Mouse (Mus musculus) kidney, postnatal 0 days (tissue): ENCODE data around the gene Rfx3. TPM values are rescaled to one million over a fixed set of nuclear protein-coding genes. Genes with fewer than 3 reads are reported as not detected.

Experiments used
- ATAC-seq: fragments of 200-750 bp; cut with Nextera tagmentation; replicated peaks from 2 replicates; pipeline ENCODE4 v1.8.0; 2017; ENCODE audit warnings: low read depth, moderate number of reproducible peaks, moderate TSS enrichment, moderate library complexity; ENCODE audit not compliant: low FRiP score
- DNase-seq: peaks from one replicate; pipeline ENCODE4 v3.0.0-alpha.2; 2016; ENCODE audit warnings: low spot score
- H3K27ac ChIP-seq: fragments of 300-500 bp; sonication (generic); 2 replicates; pipeline ENCODE4 v1.5.1; 2014; ENCODE audit warnings: mild to moderate bottlenecking
- H3K27me3 ChIP-seq: fragments of 300-500 bp; sonication (generic); 2 replicates; pipeline ENCODE4 v1.6.1; 2014; ENCODE audit warnings: low read length, mixed read lengths; ENCODE audit not compliant: insufficient read depth
- H3K36me3 ChIP-seq: fragments of 300-500 bp; sonication (generic); 2 replicates; pipeline ENCODE4 v1.6.1; 2014; ENCODE audit warnings: low read length, mixed read lengths; ENCODE audit not compliant: insufficient read depth
- H3K4me1 ChIP-seq: fragments of 300-500 bp; sonication (generic); replicated peaks from 2 replicates; pipeline ENCODE4 v1.6.1; 2014; ENCODE audit warnings: antibody characterized with exemption, low read length, mixed read lengths; ENCODE audit not compliant: insufficient read depth
- H3K4me2 ChIP-seq: fragments of 300-500 bp; sonication (generic); 2 replicates; pipeline ENCODE4 v1.6.1; 2014; ENCODE audit warnings: mild to moderate bottlenecking, low read length, moderate library complexity, mixed read lengths
- H3K4me3 ChIP-seq: fragments of 300-500 bp; sonication (generic); replicated peaks from 2 replicates; pipeline ENCODE4 v1.5.1; 2014; ENCODE audit warnings: low read depth, low read length
- H3K9ac ChIP-seq: fragments of 300-500 bp; sonication (generic); 2 replicates; pipeline ENCODE4 v1.6.1; 2014; ENCODE audit warnings: low read depth, low read length
- H3K9me3 ChIP-seq: fragments of 300-500 bp; sonication (generic); replicated peaks from 2 replicates; pipeline ENCODE4 v1.6.1; 2016; ENCODE audit warnings: low read length, inconsistent platforms, mixed read lengths
- CTCF ChIP-seq: IDR thresholded peaks from 2 replicates; pipeline ENCODE4 v1.5.1; 2016; ENCODE audit warnings: antibody characterized with exemption, low read depth, mild to moderate bottlenecking, moderate library complexity
- WGBS: fragments of 180-500 bp; shearing (Covaris S2); extraction: QIAGEN DNeasy Blood & Tissue Kit; methylation state at CpG from one replicate; pipeline ENCODE4 v1.1.7; 2014; 5-methylcytosine and 5-hydroxymethylcytosine counted together
- polyA plus RNA-seq: library from polyadenylated mRNA; unstranded; fragments of >200 nt; fragmentation: Nextera tagmentation; extraction: Ambion mirVana; gene quantifications from 2 replicates; pipeline ENCODE4 v1.2.1, GENCODE M21; 2015

Gene Rfx3
- polyA plus RNA-seq, 1 experiment from 2014 or later: 5.6 TPM

GRCm38 (mm10) chr19:27919040-27919439 lies 91.9 kb downstream of the Rfx3 start:
- Histone ChIP-seq H3K4me2 (no peak overlapping the region), H3K4me1 (no peaks in the 10 kb centered on the region), H3K27ac (no peak overlapping the region), H3K4me3 (no peak overlapping the region), H3K36me3 (no peaks in the 10 kb centered on the region), H3K9me3 (no peaks in the 10 kb centered on the region), H3K27me3 (no peaks in the 10 kb centered on the region), H3K9ac (no peak overlapping the region)
- ATAC-seq (no peak), DNase-seq (no peak)
- 60% methylated on average over 2 of the region's 2 CpGs for WGBS
- peak; percentile 29; the same call in 1 of the 2 replicates for TF ChIP-seq CTCF

GRCm38 (mm10) chr19:27916446-27916845 lies 94.5 kb downstream of the Rfx3 start:
- no peak for ATAC-seq
- H3K4me1 ChIP-seq: no peaks in the 10 kb centered on the region
- no peak overlapping the region for H3K27ac ChIP-seq
- H3K4me3 ChIP-seq: no peak overlapping the region
- no peak for DNase-seq
- H3K4me2 ChIP-seq: no peak overlapping the region
- TF ChIP-seq CTCF: no peak
- H3K36me3 ChIP-seq: no peaks in the 10 kb centered on the region
- H3K9me3 ChIP-seq: no peaks in the 10 kb centered on the region
- H3K9ac ChIP-seq: no peak overlapping the region
- WGBS: 60% methylated on average over 2 of the region's 2 CpGs
- H3K27me3 ChIP-seq: no peaks in the 10 kb centered on the region

GRCm38 (mm10) chr19:27906976-27907375 lies 104.0 kb downstream of the Rfx3 start:
- H3K4me2 ChIP-seq: no peak overlapping the region
- no peak for TF ChIP-seq CTCF
- H3K27ac ChIP-seq: no peak overlapping the region
- 71% methylated on average over 5 of the region's 5 CpGs for WGBS
- H3K9me3 ChIP-seq: no peaks in the 10 kb centered on the region
- no peaks in the 10 kb centered on the region for H3K4me1 ChIP-seq
- H3K9ac ChIP-seq: no peak overlapping the region
- DNase-seq: no peak
- H3K36me3 ChIP-seq: no peaks in the 10 kb centered on the region
- no peak overlapping the region for H3K4me3 ChIP-seq
- no peaks in the 10 kb centered on the region for H3K27me3 ChIP-seq
- no peak for ATAC-seq

GRCm38 (mm10) chr19:27905976-27906375 lies 105.0 kb downstream of the Rfx3 start:
- ATAC-seq (no peak), DNase-seq (no peak)
- 92% methylated on average over 9 of the region's 9 CpGs for WGBS
- Histone ChIP-seq H3K27me3 (no peaks in the 10 kb centered on the region), H3K27ac (no peak overlapping the region), H3K4me1 (no peaks in the 10 kb centered on the region), H3K9me3 (no peaks in the 10 kb centered on the region), H3K4me2 (no peak overlapping the region), H3K36me3 (no peaks in the 10 kb centered on the region), H3K4me3 (no peak overlapping the region), H3K9ac (no peak overlapping the region)
- no peak for TF ChIP-seq CTCF

- DNase-seq (no peak), ATAC-seq (no peak)
- Histone ChIP-seq H3K27me3 (no peaks in the 10 kb centered on the region), H3K9ac (no peak overlapping the region), H3K27ac (no peak overlapping the region), H3K9me3 (no peaks in the 10 kb centered on the region), H3K4me1 (no peaks in the 10 kb centered on the region), H3K4me3 (no peak overlapping the region), H3K36me3 (no peaks in the 10 kb centered on the region), H3K4me2 (no peak overlapping the region)
- TF ChIP-seq CTCF: no peak
- 85% methylated on average over 1 of the region's 1 CpGs for WGBS
Observed at GRCm38 (mm10) chr19:27905172-27905571, 105.8 kb downstream of the Rfx3 start.

- Histone ChIP-seq H3K4me3 (no peak overlapping the region), H3K27ac (no peak overlapping the region), H3K27me3 (no peaks in the 10 kb centered on the region), H3K36me3 (no peaks in the 10 kb centered on the region), H3K9me3 (no peaks in the 10 kb centered on the region), H3K4me1 (no peaks in the 10 kb centered on the region), H3K4me2 (no peak overlapping the region), H3K9ac (no peak overlapping the region)
- WGBS: 37% methylated on average over 2 of the region's 2 CpGs
- no peak for ATAC-seq
- DNase-seq: peak; percentile 11
- TF ChIP-seq CTCF: no peak
Observed at GRCm38 (mm10) chr19:27904655-27905054, 106.3 kb downstream of the Rfx3 start.

GRCm38 (mm10) chr19:27904209-27904608 lies 106.8 kb downstream of the Rfx3 start:
- ATAC-seq (no peak), DNase-seq (no peak)
- Histone ChIP-seq H3K4me3 (no peak overlapping the region), H3K4me1 (no peaks in the 10 kb centered on the region), H3K4me2 (no peak overlapping the region), H3K9ac (no peak overlapping the region), H3K36me3 (no peaks in the 10 kb centered on the region), H3K9me3 (no peaks in the 10 kb centered on the region), H3K27me3 (no peaks in the 10 kb centered on the region), H3K27ac (no peak overlapping the region)
- 65% methylated on average over 4 of the region's 4 CpGs for whole genome bisulfite sequencing
- TF ChIP-seq CTCF: no peak
